Mouse (Mus musculus) ovary, adult 2 months (tissue): ENCODE results near the gene Cramp1l. TPM values are rescaled to one million over a fixed set of nuclear protein-coding genes. Genes with fewer than 3 reads are reported as not detected.

Source experiments
- polyA plus RNA-seq: library from polyadenylated mRNA; depleted of rRNA; stranded (reverse); fragments of >200 nt; gene quantifications from 2 replicates; pipeline ENCODE4 v1.2.3, GENCODE M21; 2012; rRNA removed

Cramp1l gene
- 20.6 and 27.0 TPM in 2 replicates for polyA plus RNA-seq

DNA sequence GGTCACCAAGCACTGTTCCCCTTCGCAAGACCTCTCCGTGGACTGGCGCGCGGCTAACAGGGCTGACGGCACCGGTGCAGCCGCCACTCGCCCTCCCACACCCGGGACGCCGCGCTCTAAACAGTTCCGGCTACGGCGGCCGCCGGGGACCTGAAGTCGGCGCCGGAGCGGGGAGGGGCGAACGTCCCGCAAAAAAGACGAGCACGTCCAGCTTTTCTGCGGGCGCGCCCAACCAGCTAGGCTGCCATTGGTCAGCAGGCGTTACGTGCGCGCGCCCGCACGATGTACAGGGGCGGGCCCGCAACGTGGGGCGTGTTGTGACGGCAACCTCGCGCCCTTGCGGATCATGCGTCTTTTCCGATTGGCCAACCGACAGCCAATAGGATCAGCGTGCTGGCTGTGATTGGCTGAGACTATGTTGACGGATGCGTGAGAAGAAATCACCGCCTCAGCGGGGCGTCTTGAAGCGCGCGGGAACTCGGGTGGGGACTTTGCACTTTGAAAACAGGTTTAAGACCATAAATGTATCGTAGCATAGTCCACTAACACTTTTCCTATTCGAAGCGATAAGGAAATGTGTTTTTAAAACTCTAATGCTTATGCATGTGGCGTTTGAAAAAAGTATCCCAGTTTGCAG is at the start of gene Cramp1l, which contains the start of gene Ift140:
Cramp1l (minus strand) TSS at position 134 of the 637 bp plus-strand sequence.
Ift140 (plus strand) TSS at position 431 of the 637 bp plus-strand sequence.

DNA sequence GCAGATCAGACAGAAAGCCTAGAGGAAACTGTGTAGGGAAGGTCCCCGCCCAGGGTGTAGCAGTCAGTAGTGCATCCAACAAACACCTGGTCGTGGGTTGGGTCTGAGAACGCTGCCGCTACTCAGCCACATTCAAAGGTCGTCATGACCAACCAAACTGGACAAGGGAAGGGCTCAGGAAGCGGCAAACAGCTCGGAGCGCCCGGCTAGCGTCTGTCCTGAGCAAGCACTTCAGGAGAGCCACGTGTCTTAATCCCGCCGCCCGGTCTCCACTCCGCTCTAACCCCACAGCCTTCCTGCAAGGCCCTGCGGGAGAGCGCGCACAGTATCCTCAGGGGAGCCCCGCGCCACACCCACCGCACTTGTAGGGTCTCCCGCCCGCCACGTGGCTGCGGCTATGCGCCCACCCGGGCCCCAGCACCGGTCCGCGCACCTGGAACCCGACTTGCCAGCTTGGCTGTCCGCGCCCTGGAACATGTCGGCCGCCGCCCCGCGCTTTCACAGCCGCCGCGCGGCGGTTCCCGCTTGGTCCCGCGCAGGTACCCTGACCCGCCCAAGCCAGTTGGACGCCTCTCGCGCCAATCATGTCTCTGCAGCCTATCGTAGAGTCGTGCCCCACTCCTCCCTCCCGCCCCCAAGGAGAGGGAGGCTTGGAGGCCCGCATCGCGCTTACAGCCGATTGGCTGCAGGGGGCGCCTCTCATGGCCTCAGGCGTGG is 55.3 kb downstream of the Cramp1l start, which contains the start of gene Jpt2:
Jpt2 (minus strand) TSS at position 555 of the 717 bp plus-strand sequence.

DNA sequence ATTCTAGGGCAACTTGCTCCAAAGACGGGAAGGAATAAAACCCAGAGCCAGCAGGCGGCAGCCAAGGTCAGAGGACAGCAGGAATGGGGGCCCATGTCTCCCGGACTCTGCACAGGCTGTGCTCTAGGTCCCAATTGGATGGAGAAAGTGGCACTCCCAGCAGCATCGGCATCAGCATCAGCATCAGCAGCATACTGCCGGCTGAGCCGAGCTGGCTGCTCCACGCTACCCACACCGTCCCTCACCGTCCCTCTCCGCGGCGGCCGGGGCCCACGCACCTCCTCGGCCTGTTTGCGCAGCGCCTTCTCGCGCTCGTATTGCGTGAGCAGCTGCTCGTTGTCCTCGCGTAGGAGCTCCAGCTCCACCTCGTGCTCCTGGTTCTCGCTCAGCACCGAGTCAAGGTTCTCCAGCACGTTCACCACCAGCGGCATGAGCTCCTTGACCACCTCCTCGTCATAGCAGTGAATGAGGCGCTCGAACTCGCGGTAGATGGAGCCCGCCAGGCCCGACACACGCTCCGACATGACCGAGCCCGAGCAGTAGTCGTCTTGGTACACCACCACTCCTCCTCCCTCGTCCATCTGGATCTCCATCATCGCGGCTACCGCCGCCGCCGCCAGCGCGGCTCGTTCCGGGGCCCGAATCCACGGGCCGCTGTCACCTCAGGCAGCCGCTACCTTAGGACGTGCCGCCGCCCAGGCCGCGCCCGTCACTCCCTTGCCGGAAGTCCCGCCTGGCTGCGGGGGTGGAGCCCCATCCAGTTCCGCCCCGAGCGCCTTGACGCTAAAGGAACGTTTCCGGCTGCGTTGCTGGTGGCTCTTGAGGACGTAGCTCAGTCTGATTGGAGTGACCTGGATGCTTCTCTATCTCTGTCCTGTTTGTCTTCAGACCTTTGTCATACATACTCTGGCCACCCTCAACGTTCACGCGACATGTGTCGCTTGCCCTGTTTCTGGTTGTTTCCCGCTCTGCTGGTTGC is 79.0 kb downstream of the Cramp1l start, which contains the start of gene Mapk8ip3:
Mapk8ip3 (minus strand) TSS at position 719 of the 979 bp plus-strand sequence.

Other genes with a start within 250 kb of the Cramp1l start
- gene Meiob, start 211.5 kb downstream of the Cramp1l start, polyA plus RNA-seq, result not detected in 2 replicates
- gene Hagh, start 175.6 kb downstream of the Cramp1l start, polyA plus RNA-seq, result 105 and 136 TPM in 2 replicates
- gene Fahd1, start 165.4 kb downstream of the Cramp1l start, polyA plus RNA-seq, result 16.7 and 17.3 TPM in 2 replicates
- 10.1 and 12.4 TPM in 2 replicates for gene Igfals, start 149.8 kb downstream of the Cramp1l start, polyA plus RNA-seq
- gene Nubp2, start 129.4 kb downstream of the Cramp1l start, polyA plus RNA-seq, result 33.0 and 41.1 TPM in 2 replicates
- gene Spsb3, start 129.1 kb downstream of the Cramp1l start, polyA plus RNA-seq, result 112 and 120 TPM in 2 replicates
- gene Eme2, start 120.7 kb downstream of the Cramp1l start, polyA plus RNA-seq, result 51.8 and 56.8 TPM in 2 replicates
- 278 and 448 TPM in 2 replicates for gene Mrps34, start 120.7 kb downstream of the Cramp1l start, polyA plus RNA-seq
- 76.6 and 85.3 TPM in 2 replicates for gene Nme3, start 119.3 kb downstream of the Cramp1l start, polyA plus RNA-seq
- 180 and 186 TPM in 2 replicates for gene Mapk8ip3, start 78.8 kb downstream of the Cramp1l start, polyA plus RNA-seq
- gene Jpt2, start 55.1 kb downstream of the Cramp1l start, polyA plus RNA-seq, result 33.5 and 37.9 TPM in 2 replicates
- 32.8 and 38.8 TPM in 2 replicates for gene Ift140, start 297 bp upstream of the Cramp1l start, polyA plus RNA-seq
- 59.3 and 68.0 TPM in 2 replicates for gene Tmem204, start 67.8 kb upstream of the Cramp1l start, polyA plus RNA-seq
- 50.1 and 56.2 TPM in 2 replicates for gene Telo2, start 100.2 kb upstream of the Cramp1l start, polyA plus RNA-seq
- gene Ptx4, start 105.0 kb upstream of the Cramp1l start, polyA plus RNA-seq, result not detected in 2 replicates
- 41.1 and 43.3 TPM in 2 replicates for gene Clcn7, start 117.6 kb upstream of the Cramp1l start, polyA plus RNA-seq
- gene Ccdc154, start 146.7 kb upstream of the Cramp1l start, polyA plus RNA-seq, result 0.06 TPM in 1 of 2 replicates, not detected in the other
- 2.2 and 2.3 TPM in 2 replicates for gene Gm38655, start 159.7 kb upstream of the Cramp1l start, polyA plus RNA-seq
- 12.1 and 12.5 TPM in 2 replicates for gene BC003965, start 168.8 kb upstream of the Cramp1l start, polyA plus RNA-seq
- 23.6 and 27.6 TPM in 2 replicates for gene Unkl, start 172.6 kb upstream of the Cramp1l start, polyA plus RNA-seq
- 28.6 and 37.7 TPM in 2 replicates for gene Gnptg, start 224.3 kb upstream of the Cramp1l start, polyA plus RNA-seq
- gene Tsr3, start 224.4 kb upstream of the Cramp1l start, polyA plus RNA-seq, result 37.8 and 39.0 TPM in 2 replicates
- 10.1 and 19.3 TPM in 2 replicates for gene Baiap3, start 240.6 kb upstream of the Cramp1l start, polyA plus RNA-seq